Mouse (Mus musculus) spleen, postnatal 36 days (tissue): ENCODE measurements around the gene Fut1.
A peak's percentile ranks its signal among the peaks of the same experiment; 100 is the strongest.

ENCODE experiments used
- DNase-seq, 2 experiments: peaks; one replicate each; pipeline ENCODE4 v3.0.0; 2022; ENCODE audit warnings: low spot score in 2 of 2, mixed read lengths in 1 of 2

Fut1 gene

DNA sequence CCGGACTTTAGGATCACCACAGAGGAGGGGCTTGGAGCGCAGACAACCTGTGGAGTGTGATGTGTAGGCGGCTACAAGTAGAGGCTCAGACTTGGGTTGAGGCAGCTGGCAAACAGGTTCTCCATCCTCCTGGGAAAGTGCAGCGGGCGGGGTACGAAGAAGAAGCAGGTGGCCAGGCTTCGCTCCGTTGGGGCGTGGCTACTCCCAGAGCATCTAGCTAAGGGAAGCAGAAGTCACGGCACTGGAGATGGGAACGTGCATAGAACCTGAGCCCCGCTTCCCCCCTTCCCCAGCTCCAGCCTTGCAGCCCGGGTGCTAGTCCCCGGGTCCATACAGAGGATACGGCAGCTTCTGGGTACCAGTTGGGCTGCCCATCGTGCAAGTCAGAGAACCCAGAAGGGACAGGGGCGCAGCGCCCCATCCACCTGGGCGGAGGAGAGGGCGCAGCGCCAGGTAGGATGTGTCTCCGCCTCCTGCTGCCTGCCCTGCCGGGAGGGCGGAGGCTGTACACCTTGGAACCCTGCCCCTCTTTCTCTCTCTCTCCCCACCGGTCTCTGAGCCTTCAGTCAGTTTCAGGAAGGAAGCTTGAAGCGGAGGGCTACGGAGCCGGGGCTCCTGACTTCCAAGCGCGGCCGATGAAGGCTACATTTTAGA is at the start of gene Fut1:
Fut1 (plus strand) TSS at position 248 of the 654 bp plus-strand sequence.
- no peak for DNase-seq

DNA sequence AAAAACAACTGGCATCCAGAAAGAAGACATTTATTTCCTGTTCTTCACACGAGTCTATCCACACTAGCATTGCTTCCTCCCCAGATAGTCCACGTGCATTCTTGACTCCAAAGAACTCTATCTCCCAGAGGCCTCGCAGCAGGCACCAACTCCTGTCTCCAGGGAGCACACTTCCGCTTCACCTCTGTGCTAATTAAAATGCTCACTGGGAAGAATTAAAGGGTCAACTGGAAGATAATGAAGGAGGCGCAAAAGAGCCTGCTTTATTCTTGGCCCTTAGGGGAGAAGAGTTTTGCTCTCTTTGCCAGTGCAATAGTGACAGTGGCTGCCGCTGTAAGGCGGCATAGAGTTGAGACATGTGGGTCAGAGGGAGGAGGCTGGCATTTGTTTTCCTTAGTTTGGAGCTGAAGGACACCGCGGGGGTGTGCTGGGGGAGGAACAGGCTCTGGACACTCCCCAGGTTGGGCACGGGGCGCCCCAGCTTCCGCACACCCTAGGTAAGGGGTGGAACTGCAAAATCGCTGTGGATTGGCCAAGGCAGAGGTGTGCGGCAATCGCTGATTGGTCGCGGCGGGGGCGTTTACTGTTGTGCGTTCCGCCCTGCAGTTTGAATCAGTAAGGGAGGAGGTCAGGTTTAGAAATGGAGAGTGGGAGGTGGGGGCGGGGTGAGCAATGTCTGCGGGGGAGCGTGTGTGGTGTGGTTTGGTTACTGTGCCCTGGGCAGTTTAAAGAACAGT is 49.1 kb upstream of the Fut1 start:
- DNase-seq: peak; percentile 91 to 92

DNA sequence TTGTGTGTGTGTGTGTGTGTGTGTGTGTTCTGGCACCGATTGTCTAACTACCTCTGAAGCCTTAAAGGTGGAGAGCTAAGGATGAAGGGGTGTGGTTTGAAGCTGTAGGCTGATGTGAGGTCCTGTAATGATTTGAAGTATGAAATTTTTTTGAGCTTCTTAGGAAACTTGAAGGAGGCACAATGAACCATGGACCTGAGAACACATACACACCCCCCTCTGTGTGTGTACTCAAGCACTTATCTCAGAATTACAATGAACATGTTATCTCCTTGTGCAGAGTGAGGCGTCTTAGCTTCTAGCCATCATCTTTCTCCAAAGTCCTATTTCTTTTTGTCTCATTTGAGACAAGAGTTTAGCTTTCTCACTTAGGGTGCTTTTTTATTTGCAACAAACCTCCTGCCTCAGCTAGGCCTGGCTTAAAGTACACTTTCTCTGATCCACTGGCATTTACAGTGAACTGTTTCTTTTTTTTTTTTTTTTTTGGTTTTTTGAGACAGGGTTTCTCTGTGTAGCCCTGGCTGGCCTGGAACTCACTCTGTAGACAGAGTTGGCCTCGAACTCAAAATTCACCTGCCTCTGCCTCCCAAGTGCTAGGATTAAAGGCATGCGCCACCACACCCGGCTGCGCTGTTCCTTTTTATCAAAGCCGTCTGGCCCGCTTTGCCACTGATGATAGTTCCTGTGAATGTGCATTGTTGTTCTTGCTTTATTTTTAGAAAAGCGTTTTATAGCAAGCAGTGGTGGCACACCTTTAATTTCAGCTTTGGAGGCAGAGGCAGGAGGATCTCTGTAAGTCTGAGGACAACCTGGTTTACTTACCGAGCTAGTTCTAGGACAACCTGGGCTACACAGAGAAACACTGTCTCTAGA is 48.3 kb upstream of the Fut1 start:
- DNase-seq: no peak

DNA sequence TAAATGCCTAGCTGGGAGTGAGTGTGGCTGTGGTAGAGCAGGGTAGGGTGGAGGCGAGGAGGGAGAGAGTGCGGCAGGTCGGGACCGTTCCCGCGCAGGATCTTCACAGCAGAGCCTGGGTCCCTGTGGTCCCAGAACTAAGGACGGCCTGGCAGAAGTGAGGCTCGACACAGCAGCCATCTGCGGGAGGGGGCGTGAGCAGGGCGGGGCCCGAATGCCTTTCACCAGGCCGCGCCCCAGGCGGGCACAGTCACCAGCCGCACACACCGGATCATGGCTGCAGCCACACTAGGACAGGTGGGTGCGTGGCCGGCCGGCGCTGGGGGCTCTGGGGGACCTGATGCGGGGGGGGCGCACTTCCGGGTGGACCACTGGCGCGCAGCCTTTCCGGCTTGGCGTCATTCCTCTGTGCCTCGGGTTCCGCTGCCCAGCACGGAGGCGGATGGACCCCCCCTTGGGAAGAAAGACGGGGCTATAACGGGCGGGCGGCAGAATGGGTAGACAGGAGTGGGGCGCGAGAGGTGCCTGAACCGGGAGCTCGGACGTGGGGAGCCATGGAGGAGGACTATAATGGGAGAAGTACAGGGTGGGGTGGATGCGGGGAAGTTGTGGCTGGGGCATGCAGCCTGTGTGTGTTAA is 46.9 kb upstream of the Fut1 start, which contains the start of gene Bcat2:
Bcat2 (plus strand) TSS at position 51 of the 639 bp plus-strand sequence.
- DNase-seq: peak; percentile 82

DNA sequence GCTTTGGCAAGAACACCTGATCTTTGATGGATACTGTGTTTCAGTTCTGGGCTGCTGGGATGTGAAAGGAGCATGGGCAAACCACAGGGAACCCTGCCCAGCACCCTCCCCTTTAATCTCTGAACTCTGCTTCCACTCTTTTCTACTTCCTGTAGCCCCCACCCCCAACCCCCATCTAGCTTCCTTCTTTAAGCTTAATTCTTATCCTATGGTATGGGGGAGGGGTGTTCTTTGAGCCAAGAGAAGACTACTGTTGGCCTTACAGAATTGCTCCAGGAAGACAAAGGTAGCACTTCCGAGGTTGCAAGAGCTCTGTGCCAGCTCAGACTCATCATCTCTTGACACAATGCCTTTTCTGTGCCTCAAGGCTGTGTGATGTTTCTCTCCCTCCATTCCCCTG is 45.1 kb upstream of the Fut1 start:
- no peak for DNase-seq

DNA sequence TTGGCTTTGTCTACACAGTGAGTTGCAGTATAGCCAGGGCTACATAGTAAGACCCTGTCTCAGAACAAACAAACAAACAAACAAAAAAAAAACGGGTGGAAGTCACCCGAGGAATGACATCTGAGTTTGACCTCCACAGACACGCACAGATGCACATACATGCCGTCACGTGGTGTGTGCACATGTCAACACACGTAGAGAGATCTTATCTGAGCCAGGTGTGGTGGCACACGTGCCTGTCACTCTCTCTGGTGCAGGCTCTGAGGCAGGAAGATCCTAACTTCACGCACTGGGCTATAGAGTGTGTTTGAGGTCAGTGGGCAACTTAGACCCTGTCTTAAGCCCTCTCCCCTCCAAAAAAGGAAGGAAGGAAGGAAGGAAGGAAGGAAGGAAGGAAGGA is 43.1 kb upstream of the Fut1 start:
- no peak for DNase-seq

DNA sequence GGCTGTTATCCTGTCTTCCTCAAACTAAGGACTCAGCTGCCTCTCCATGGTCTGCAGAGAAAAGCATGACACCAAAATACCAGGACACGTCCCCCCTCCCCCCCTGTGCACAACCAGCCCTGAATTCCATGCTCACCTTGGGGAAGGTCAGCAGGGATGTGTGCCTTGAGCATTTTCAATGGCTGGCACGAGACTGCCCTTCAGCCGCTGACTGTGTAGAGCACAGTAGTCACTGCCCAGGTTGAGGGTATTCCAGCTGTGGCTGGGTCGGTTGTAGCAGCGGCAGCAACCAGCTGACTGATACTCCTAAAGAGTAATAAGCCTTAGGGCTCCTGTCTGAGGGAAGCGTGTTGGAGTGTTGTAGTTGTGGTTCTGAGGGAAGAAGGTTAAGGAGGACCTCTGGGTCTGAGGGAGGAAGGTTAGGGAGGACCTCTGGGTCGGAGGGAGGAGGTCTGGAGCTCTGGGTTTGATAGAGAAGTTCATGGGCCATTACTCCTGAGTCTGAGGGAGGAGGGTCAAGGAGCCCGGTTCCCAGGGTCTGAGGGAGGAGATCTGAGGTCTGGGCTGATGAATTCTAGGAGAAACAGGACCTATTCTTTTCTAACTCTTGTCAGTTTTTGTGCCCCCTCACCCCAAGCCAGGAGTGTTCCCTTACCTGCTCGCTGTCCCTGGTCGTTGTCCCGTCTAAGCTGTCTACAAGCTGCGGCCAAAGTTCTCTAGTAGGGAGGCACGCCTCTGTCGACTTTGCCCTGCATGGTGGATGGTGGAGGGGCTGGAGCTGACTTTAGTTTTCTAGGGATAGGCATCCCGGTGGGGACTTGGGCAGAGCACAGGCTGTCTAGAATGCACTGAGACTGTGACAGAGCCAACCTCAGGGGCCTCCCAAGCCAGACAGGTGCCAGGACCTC is 42.4 kb upstream of the Fut1 start:
- DNase-seq: no peak

DNA sequence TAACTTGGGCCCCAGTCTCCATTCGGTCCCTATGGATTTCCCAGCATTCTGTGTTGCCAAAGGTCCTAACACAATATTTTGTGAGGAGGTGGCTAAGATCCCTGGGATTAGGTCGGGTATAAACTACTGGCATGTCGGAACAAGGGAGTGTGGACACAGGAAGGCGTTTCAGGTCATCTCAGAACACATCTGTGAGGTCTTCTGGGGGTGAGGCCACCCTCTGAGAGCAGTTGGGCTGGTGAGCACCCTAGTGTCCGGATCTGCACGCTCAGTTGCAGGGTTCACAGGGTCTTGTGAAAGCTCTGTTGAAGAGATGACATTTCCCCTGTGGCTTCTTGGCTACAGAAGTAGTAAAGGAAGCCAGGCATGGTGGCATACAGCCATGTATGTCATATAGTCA is 31.2 kb upstream of the Fut1 start:
- DNase-seq: no peak

DNA sequence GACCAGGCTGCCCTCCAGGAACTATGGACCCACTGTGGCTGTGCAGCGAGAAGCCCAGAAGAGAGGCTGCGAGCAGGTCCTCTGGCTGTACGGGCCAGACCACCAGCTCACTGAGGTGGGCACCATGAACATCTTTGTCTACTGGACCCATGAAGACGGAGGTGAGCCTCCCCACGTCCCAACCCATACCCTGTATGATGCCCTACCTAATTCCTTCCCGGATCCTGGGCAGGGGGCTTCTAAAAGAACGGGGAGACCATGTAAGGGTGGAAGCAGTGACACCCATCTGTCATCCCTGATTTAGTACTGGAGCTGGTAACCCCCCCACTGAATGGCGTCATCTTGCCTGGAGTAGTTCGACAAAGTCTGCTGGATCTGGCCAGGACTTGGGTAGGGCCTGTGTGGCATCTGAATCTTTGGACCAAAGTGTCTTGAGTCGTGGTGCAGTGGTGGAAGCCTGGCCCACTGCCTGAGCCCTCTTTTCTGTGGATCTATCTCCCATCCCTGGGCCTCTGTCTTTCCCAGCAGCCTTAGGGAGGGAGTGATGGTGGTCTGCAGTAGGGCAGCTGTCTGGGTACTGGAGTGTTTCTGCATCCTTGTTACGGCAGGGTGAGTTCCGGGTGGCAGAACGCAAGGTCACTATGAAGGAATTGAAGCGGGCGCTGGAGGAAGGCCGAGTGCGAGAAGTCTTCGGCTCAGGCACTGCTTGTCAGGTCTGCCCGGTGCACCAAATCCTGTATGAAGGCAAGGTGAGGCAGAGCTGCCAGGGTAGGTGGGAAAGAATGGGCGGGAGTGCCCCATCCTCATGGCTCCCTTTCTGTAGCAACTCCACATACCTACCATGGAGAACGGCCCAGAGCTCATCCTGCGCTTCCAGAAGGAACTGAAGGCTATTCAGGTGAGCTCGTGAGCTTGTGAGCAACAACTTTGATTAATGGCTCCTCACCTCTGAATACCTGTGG is 29.2 kb upstream of the Fut1 start:
- no peak for DNase-seq

DNA sequence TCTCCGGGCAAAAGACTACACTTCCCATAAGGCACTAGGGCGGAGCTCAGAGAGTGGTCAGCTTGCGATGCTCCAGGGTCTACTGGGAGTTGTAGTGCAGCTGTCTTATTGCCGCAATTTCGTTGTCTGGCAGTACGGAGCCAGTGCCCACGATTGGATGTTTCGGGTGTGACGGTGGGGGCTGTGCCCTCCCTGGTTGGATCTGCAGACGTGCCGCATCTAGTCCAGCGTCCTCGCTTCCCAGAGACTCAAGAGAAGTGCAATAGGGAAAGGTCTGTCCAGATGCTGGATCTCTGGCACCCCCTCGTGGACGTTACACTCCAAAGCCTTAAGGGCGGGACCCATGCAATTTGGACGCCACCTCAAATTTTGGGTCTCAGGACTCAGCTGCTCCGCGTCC is 27.9 kb upstream of the Fut1 start:
- DNase-seq: peak; percentile 80 to 85

DNA sequence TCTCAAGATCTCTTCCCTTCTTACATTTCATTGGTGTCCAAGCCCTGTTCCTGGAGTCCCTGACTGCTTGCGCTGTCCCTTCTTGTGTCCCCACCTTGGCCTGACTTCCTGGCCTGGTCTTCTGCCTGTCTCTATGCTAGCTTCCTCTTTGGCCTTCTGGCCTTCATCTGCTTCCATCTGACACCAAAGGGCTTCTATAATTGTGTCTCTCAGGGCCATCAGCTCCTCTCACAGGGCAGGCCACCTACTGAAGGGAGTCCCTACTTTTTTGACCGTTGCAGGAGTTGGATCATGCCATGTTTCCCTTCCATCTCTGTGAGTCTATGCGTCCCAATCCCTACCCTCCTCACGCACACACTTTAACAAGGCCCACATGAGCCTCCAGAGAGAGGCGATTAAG is 27.2 kb upstream of the Fut1 start:
- no peak for DNase-seq

DNA sequence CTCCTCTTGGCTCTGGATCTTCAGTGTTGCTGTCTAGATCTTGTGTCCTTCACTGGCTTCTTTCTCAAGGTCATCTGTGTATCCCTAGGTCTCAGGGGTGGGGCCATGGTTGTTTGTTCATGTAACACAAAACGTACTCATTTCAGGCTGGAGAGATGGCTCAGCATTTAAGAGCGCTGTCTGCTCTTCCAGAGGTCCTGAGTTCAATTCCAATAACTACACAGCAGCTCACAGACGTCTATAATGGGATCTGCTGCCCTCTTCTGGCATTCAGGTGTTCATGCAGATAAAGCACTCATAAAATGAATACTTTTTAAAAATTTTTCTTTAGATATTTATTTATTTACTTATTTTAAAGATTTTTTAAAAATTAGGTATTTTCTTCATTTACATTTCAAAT is 26.2 kb upstream of the Fut1 start:
- no peak for DNase-seq

DNA sequence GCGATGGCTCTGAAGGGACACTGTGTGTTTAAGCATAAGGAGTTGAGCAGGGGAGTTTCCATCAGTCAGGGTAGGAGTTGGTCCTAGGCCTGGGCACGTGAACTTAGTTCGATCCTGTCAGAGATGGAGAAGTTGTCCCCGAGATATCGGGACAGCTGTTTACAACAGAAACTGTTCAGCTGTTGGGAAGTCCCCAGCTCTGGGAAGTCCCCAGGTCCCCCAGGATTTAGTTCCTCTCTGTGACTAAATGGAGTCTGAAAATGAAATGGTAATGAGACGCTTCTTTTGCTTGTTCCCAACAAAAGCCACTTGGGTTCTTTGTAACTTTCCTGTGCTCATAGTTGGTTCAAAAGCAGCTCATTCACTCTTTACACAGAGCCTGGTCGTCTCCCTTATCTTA is 25.2 kb upstream of the Fut1 start:
- peak; percentile 59 to 65 for DNase-seq

DNA sequence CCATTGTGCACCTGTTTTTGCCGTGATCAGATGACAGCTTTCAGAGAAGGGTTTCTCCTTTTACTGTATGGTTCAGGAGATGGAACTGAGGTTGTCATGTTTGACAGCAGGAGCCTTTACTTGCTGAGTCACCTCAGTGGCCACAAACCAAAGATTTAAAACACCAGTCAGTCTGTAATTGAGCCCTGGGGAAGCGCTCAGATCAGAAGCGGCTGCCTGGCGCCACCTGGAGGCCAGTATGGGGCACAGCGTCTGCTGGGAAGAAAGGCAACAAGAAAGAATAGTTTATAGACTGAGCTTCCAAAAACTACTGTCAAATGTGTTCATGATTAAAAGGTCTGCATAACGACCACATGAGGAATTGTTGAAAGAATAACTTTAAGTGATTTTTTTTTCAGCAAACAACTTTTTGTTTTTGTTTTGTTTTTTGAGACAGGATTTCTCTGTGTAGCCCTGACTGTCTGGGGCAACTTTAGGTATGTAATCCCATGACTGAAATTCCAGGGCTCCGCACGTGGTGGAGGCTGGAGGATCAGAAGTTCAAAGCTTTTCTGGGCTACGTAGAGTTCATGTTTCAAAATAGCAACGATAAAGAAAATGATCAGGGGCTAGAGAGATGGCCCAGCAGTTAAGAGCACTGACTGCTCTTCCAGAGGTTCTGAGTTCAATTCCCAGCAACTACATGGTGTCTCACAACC is 23.8 kb upstream of the Fut1 start:
- DNase-seq: peak; percentile 62 to 73

DNA sequence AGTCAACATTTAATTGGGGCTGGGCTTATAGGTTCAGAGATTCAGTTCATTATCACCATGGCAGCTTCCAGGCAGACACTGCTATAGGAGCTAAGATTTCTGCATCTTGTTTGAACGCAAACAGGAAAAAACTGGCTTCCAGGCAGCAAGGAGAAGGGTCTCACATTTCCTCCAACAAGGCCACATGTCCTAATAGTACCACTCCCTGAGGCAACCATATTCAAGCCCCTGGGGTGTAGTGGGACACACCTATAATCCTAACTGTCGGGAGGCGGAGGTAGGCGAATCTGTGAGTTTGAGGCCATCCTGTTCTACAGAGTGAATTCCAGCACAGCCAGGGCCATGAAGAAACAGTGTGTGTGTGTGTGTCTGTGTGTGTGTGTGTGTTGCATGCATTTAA is 21.9 kb upstream of the Fut1 start:
- DNase-seq: no peak

DNA sequence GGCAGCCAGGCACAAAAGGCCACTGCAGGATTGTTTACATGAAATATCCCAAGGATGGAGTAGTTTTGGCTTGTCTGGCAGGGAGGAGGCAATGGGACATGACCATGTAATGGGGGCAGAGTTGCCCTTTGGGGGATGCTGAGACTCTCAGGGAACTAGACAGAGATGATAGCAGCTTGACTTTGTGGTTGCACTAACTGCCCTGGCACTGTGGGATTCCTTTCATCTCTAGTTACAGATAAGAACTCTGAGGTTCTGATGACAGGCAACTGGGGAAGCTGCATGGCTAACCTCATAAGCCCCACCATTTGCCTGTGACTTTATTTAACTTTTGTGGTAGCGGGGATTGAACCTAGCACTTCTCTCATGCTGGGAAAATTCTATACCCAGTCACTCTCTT is 21.0 kb upstream of the Fut1 start:
- DNase-seq: no peak

DNA sequence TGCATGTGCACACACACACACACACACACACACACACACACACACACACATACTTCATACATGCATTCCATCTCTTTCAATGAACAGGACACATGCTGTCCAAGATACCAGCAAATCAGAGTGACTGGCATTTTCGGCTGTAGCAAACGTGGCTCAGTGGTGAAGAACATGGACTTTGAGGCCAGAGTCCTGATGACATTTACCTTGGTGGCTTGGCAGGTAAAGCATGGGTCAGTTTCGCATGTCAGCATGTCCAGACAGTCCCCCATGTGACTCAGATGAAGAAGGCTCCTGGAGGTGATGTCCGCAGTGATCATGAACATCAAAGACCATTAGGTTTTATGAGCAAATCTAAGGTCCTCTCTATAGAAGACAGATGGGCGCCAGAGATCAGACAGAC is 20.1 kb upstream of the Fut1 start:
- DNase-seq: no peak

DNA sequence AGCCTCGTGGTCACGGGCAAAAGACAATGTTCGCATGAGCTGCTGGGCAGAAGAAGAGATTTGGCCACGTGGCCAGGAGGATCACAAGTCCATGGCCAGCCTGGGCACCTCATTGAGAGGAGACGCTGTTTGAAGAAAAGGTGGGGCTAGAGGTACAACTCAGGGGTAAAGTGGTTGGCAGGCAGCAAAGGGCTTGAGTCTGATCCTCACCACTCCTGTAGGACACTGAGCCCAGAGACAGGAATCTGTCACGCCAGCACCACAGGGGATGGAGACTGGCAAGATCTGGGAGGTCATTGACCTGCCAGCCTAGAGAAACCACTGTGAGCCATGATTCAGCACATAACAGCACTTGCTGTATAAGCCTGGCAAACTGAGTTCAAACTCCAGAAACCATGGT is 19.6 kb upstream of the Fut1 start:
- DNase-seq: no peak
